Mouse (Mus musculus): ENCODE data around the gene Gm29094. TPM values are rescaled to one million over a fixed set of nuclear protein-coding genes. Genes with fewer than 3 reads are reported as not detected.
"Not testable (repeated sequence)": the region's sequence is repeated elsewhere in the genome, so short reads cannot be mapped to it uniquely, and the experiment has no call there.

Gene Gm29094
- polyA plus RNA-seq (2014; fragmentation: Nextera tagmentation; extraction: Ambion mirVana): 0.73 TPM in 1 of 2 replicates, not detected in the other

- DNase-seq (ENCODE audit: low spot score); H3K4me2 ChIP-seq (replicated peaks); H3K4me1 ChIP-seq (replicated peaks; ENCODE audit: control insufficient read depth, insufficient read depth, low read length); H3K27ac ChIP-seq; H3K9ac ChIP-seq; H3K9me3 ChIP-seq (ENCODE audit: control insufficient read depth, low read length); H3K4me3 ChIP-seq (replicated peaks; ENCODE audit: low read length); ATAC-seq (ENCODE audit: low FRiP score); H3K27me3 ChIP-seq (ENCODE audit: control insufficient read depth, insufficient read depth, low read length); H3K36me3 ChIP-seq (replicated peaks; ENCODE audit: control insufficient read depth, insufficient read depth): not testable (repeated sequence)
- 90% methylated on average over 5 of the region's 5 CpGs for WGBS
Measured at GRCm38 (mm10) chr9:89198969-89199416, at the start of gene Gm29094, which contains the start of gene Bcl2a1b. Gm29094 (plus strand) TSS chr9:89199379. Bcl2a1b (plus strand) TSS chr9:89199209.

GRCm38 (mm10) chr9:89172539-89172938 is 26.6 kb upstream of the Gm29094 start:
- not testable (repeated sequence) for H3K9ac ChIP-seq; H3K4me3 ChIP-seq (replicated peaks; ENCODE audit: low read length); DNase-seq (ENCODE audit: low spot score); H3K4me2 ChIP-seq (replicated peaks); ATAC-seq (ENCODE audit: low FRiP score); H3K27ac ChIP-seq; H3K27me3 ChIP-seq (ENCODE audit: control insufficient read depth, insufficient read depth, low read length); H3K9me3 ChIP-seq (ENCODE audit: control insufficient read depth, low read length); H3K36me3 ChIP-seq (replicated peaks; ENCODE audit: control insufficient read depth, insufficient read depth); H3K4me1 ChIP-seq (replicated peaks; ENCODE audit: control insufficient read depth, insufficient read depth, low read length)

- H3K27ac ChIP-seq; H3K27me3 ChIP-seq (ENCODE audit: control insufficient read depth, insufficient read depth, low read length); ATAC-seq (ENCODE audit: low FRiP score); DNase-seq (ENCODE audit: low spot score); H3K4me3 ChIP-seq (replicated peaks; ENCODE audit: low read length); H3K4me1 ChIP-seq (replicated peaks; ENCODE audit: control insufficient read depth, insufficient read depth, low read length); H3K9me3 ChIP-seq (ENCODE audit: control insufficient read depth, low read length); H3K9ac ChIP-seq; H3K4me2 ChIP-seq (replicated peaks); H3K36me3 ChIP-seq (replicated peaks; ENCODE audit: control insufficient read depth, insufficient read depth): not testable (repeated sequence)
- WGBS: 43% methylated on average over 2 of the region's 3 CpGs
Measured at GRCm38 (mm10) chr9:89178833-89179232, 20.3 kb upstream of the Gm29094 start.

- H3K27me3 ChIP-seq (ENCODE audit: control insufficient read depth, insufficient read depth, low read length); H3K4me2 ChIP-seq (replicated peaks); H3K27ac ChIP-seq; H3K4me3 ChIP-seq (replicated peaks; ENCODE audit: low read length); ATAC-seq (ENCODE audit: low FRiP score); H3K36me3 ChIP-seq (replicated peaks; ENCODE audit: control insufficient read depth, insufficient read depth); H3K9me3 ChIP-seq (ENCODE audit: control insufficient read depth, low read length); DNase-seq (ENCODE audit: low spot score); H3K9ac ChIP-seq; H3K4me1 ChIP-seq (replicated peaks; ENCODE audit: control insufficient read depth, insufficient read depth, low read length): not testable (repeated sequence)
- WGBS: 92% methylated on average over 2 of the region's 4 CpGs
Measured at GRCm38 (mm10) chr9:89179469-89179868, 19.7 kb upstream of the Gm29094 start.

- not testable (repeated sequence) for DNase-seq (ENCODE audit: low spot score); H3K9me3 ChIP-seq (ENCODE audit: control insufficient read depth, low read length); H3K27me3 ChIP-seq (ENCODE audit: control insufficient read depth, insufficient read depth, low read length); ATAC-seq (ENCODE audit: low FRiP score); H3K27ac ChIP-seq; H3K4me1 ChIP-seq (replicated peaks; ENCODE audit: control insufficient read depth, insufficient read depth, low read length); H3K9ac ChIP-seq; H3K4me3 ChIP-seq (replicated peaks; ENCODE audit: low read length); H3K4me2 ChIP-seq (replicated peaks); H3K36me3 ChIP-seq (replicated peaks; ENCODE audit: control insufficient read depth, insufficient read depth)
- 83% methylated on average over 15 of the region's 15 CpGs for WGBS
Measured at GRCm38 (mm10) chr9:89187006-89187405, 12.2 kb upstream of the Gm29094 start.

- not testable (repeated sequence) for DNase-seq (ENCODE audit: low spot score); ATAC-seq (ENCODE audit: low FRiP score); H3K36me3 ChIP-seq (replicated peaks; ENCODE audit: control insufficient read depth, insufficient read depth); H3K27ac ChIP-seq; H3K4me2 ChIP-seq (replicated peaks); H3K9ac ChIP-seq; H3K9me3 ChIP-seq (ENCODE audit: control insufficient read depth, low read length); H3K4me3 ChIP-seq (replicated peaks; ENCODE audit: low read length); H3K27me3 ChIP-seq (ENCODE audit: control insufficient read depth, insufficient read depth, low read length); H3K4me1 ChIP-seq (replicated peaks; ENCODE audit: control insufficient read depth, insufficient read depth, low read length)
Measured at GRCm38 (mm10) chr9:89195483-89195882, 3.7 kb upstream of the Gm29094 start.

- 67% methylated on average over 1 of the region's 1 CpGs for WGBS
- H3K9ac ChIP-seq; H3K4me2 ChIP-seq (replicated peaks); H3K4me3 ChIP-seq (replicated peaks; ENCODE audit: low read length); ATAC-seq (ENCODE audit: low FRiP score); DNase-seq (ENCODE audit: low spot score); H3K9me3 ChIP-seq (ENCODE audit: control insufficient read depth, low read length); H3K4me1 ChIP-seq (replicated peaks; ENCODE audit: control insufficient read depth, insufficient read depth, low read length); H3K36me3 ChIP-seq (replicated peaks; ENCODE audit: control insufficient read depth, insufficient read depth); H3K27me3 ChIP-seq (ENCODE audit: control insufficient read depth, insufficient read depth, low read length); H3K27ac ChIP-seq: not testable (repeated sequence)
Measured at GRCm38 (mm10) chr9:89197509-89197908, 1.7 kb upstream of the Gm29094 start.

- not testable (repeated sequence) for H3K27ac ChIP-seq; H3K27me3 ChIP-seq (ENCODE audit: control insufficient read depth, insufficient read depth, low read length); H3K4me1 ChIP-seq (replicated peaks; ENCODE audit: control insufficient read depth, insufficient read depth, low read length); H3K4me3 ChIP-seq (replicated peaks; ENCODE audit: low read length); DNase-seq (ENCODE audit: low spot score); H3K4me2 ChIP-seq (replicated peaks); H3K9ac ChIP-seq; H3K9me3 ChIP-seq (ENCODE audit: control insufficient read depth, low read length); H3K36me3 ChIP-seq (replicated peaks; ENCODE audit: control insufficient read depth, insufficient read depth); ATAC-seq (ENCODE audit: low FRiP score)
- 90% methylated on average over 3 of the region's 3 CpGs for WGBS
Measured at GRCm38 (mm10) chr9:89198349-89198748, 830 bp upstream of the Gm29094 start.

- not testable (repeated sequence) for H3K27ac ChIP-seq; H3K4me2 ChIP-seq (replicated peaks); H3K36me3 ChIP-seq (replicated peaks; ENCODE audit: control insufficient read depth, insufficient read depth); ATAC-seq (ENCODE audit: low FRiP score); H3K4me1 ChIP-seq (replicated peaks; ENCODE audit: control insufficient read depth, insufficient read depth, low read length); H3K4me3 ChIP-seq (replicated peaks; ENCODE audit: low read length); H3K9me3 ChIP-seq (ENCODE audit: control insufficient read depth, low read length); DNase-seq (ENCODE audit: low spot score); H3K9ac ChIP-seq; H3K27me3 ChIP-seq (ENCODE audit: control insufficient read depth, insufficient read depth, low read length)
Measured at GRCm38 (mm10) chr9:89202256-89202655, 3.1 kb downstream of the Gm29094 start.

- not testable (repeated sequence) for DNase-seq (ENCODE audit: low spot score); H3K27ac ChIP-seq; H3K4me3 ChIP-seq (replicated peaks; ENCODE audit: low read length); ATAC-seq (ENCODE audit: low FRiP score); H3K9me3 ChIP-seq (ENCODE audit: control insufficient read depth, low read length); H3K4me1 ChIP-seq (replicated peaks; ENCODE audit: control insufficient read depth, insufficient read depth, low read length); H3K4me2 ChIP-seq (replicated peaks); H3K9ac ChIP-seq; H3K36me3 ChIP-seq (replicated peaks; ENCODE audit: control insufficient read depth, insufficient read depth); H3K27me3 ChIP-seq (ENCODE audit: control insufficient read depth, insufficient read depth, low read length)
- 87% methylated on average over 1 of the region's 1 CpGs for WGBS
Measured at GRCm38 (mm10) chr9:89208939-89209338, 9.8 kb downstream of the Gm29094 start.

Measured in hindbrain, embryonic 14.5 days (tissue).